Mouse (Mus musculus) liver, embryonic 11.5 days (tissue): ENCODE data around the gene Myh10. TPM values are rescaled to one million over a fixed set of nuclear protein-coding genes. Genes with fewer than 3 reads are reported as not detected.

ENCODE experiments used
- ATAC-seq: fragments of 200-750 bp; cut with Nextera tagmentation; replicated peaks from 2 replicates; pipeline ENCODE4 v1.8.0; 2017; ENCODE audit warnings: moderate number of reproducible peaks, mild to moderate bottlenecking, moderate TSS enrichment, moderate library complexity; ENCODE audit not compliant: low FRiP score
- DNase-seq: peaks from one replicate; pipeline ENCODE4 v3.0.0-alpha.2; 2017; ENCODE audit warnings: low spot score
- H3K27ac ChIP-seq: fragments of 300-500 bp; sonication (generic); 2 replicates; pipeline ENCODE4 v1.5.1; 2014; ENCODE audit warnings: mild to moderate bottlenecking, low read depth, low read length, control low read depth
- H3K27me3 ChIP-seq: fragments of 300-500 bp; sonication (generic); replicated peaks from 2 replicates; pipeline ENCODE4 v1.6.1; 2014; ENCODE audit warnings: low read length, mixed read lengths; ENCODE audit not compliant: control insufficient read depth, insufficient read depth
- H3K36me3 ChIP-seq: fragments of 300-500 bp; sonication (generic); 2 replicates; pipeline ENCODE4 v1.6.1; 2014; ENCODE audit warnings: mild to moderate bottlenecking, low read length, moderate library complexity, mixed read lengths; ENCODE audit not compliant: control insufficient read depth, insufficient read depth
- H3K4me1 ChIP-seq: fragments of 300-500 bp; sonication (generic); replicated peaks from 2 replicates; pipeline ENCODE4 v1.6.1; 2014; ENCODE audit warnings: low read length, mixed read lengths; ENCODE audit not compliant: control insufficient read depth, insufficient read depth
- H3K4me2 ChIP-seq: fragments of 300-500 bp; sonication (generic); 2 replicates; pipeline ENCODE4 v1.6.1; 2014; ENCODE audit warnings: mild to moderate bottlenecking, control low read depth, moderate library complexity
- H3K4me3 ChIP-seq: fragments of 300-500 bp; sonication (generic); 2 replicates; pipeline ENCODE4 v1.5.1; 2014; ENCODE audit warnings: low read depth, low read length, control low read depth
- H3K9ac ChIP-seq: fragments of 300-500 bp; sonication (generic); 2 replicates; pipeline ENCODE4 v1.6.1; 2014; ENCODE audit warnings: low read depth, low read length, control low read depth
- H3K9me3 ChIP-seq: fragments of 300-500 bp; sonication (generic); 2 replicates; pipeline ENCODE4 v1.6.1; 2016; ENCODE audit warnings: low read length, inconsistent platforms, mixed read lengths; ENCODE audit not compliant: control insufficient read depth
- WGBS: fragments of 180-500 bp; shearing (Covaris S2); extraction: QIAGEN DNeasy Blood & Tissue Kit; methylation state at CpG from one replicate; pipeline ENCODE4 v1.1.7; 2014; 5-methylcytosine and 5-hydroxymethylcytosine counted together
- polyA plus RNA-seq: library from polyadenylated mRNA; unstranded; fragments of >200 nt; fragmentation: Nextera tagmentation; extraction: Ambion mirVana; gene quantifications from 2 replicates; pipeline ENCODE4 v1.2.1, GENCODE M21; 2014

The Myh10 gene
- polyA plus RNA-seq, 1 experiment from 2014 or later, result 76.5 TPM

DNA sequence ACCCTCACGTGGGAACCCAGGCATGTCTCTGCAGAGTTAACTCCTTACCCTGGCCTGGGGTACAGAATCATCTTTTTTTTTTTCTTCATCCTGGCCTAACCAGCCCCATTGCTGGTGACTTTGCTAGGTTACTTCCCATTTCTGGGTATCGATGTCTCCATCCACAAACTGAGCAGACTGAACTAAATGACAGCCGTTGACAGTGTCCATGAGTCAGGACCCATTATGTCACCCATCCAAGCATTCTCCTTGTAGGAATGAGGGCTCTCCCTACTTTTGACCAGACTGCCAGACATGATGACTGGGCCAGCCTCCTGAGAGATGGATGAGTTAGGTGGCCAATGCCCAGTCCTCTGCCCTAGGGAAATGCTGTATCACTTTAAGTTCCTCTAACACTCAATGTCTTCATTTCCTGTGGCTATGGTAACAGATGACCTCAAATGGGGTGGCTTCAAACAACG, 172.3 kb downstream of the Myh10 start:
- no peak overlapping the region for H3K9ac ChIP-seq
- no peak for ATAC-seq
- no peak overlapping the region for H3K27ac ChIP-seq
- no peak for DNase-seq
- WGBS, result 30% methylated on average over 4 of the region's 4 CpGs
- H3K36me3 ChIP-seq, result no peaks in the 10 kb centered on the region
- H3K4me2 ChIP-seq, result no peak overlapping the region
- H3K4me3 ChIP-seq, result no peak overlapping the region
- no peaks in the 10 kb centered on the region for H3K9me3 ChIP-seq
- H3K4me1 ChIP-seq, result no peaks in the 10 kb centered on the region; the same call in none of the 2 replicates
- H3K27me3 ChIP-seq, result no peaks in the 10 kb centered on the region

GRCm38 (mm10) chr11:68864544-68865189, 173.3 kb downstream of the Myh10 start:
- H3K4me1 ChIP-seq, result no peaks in the 10 kb centered on the region; the same call in none of the 2 replicates
- H3K9me3 ChIP-seq, result no peaks in the 10 kb centered on the region
- H3K9ac ChIP-seq, result no peak overlapping the region
- ATAC-seq, result no peak; the same call in 1 of the 2 replicates
- no peaks in the 10 kb centered on the region for H3K36me3 ChIP-seq
- H3K4me2 ChIP-seq, result no peak overlapping the region
- no peak overlapping the region for H3K4me3 ChIP-seq
- no peak overlapping the region for H3K27ac ChIP-seq
- H3K27me3 ChIP-seq, result no peaks in the 10 kb centered on the region
- no peak for DNase-seq
- WGBS, result 20% methylated on average over 9 of the region's 9 CpGs

Other genes starting within 250 kb of the Myh10 start
- 1.8 and 1.9 TPM in 2 replicates for gene Pik3r6, start 188.5 kb upstream of the Myh10 start, polyA plus RNA-seq
- not detected in 2 replicates for gene Mfsd6l, start 135.4 kb upstream of the Myh10 start, polyA plus RNA-seq
- 0.26 and 0.56 TPM in 2 replicates for gene Ccdc42, start 104.5 kb upstream of the Myh10 start, polyA plus RNA-seq
- gene Ndel1, start 180.3 kb downstream of the Myh10 start, polyA plus RNA-seq, result 47.8 and 53.9 TPM in 2 replicates
- gene Rnf222, start 197.0 kb downstream of the Myh10 start, polyA plus RNA-seq, result 0.10 and 0.16 TPM in 2 replicates
- gene Rpl26, start 210.0 kb downstream of the Myh10 start, polyA plus RNA-seq, result 1,252 and 1,388 TPM in 2 replicates
- gene Odf4, start 235.5 kb downstream of the Myh10 start, polyA plus RNA-seq, result not detected in 2 replicates